Mouse (Mus musculus) heart, postnatal 25 days (tissue): ENCODE data around the gene Tor1a. TPM values are rescaled to one million over a fixed set of nuclear protein-coding genes. Genes with fewer than 3 reads are reported as not detected.
"Not testable (repeated sequence)": the region's sequence is repeated elsewhere in the genome, so short reads cannot be mapped to it uniquely, and the experiment has no call there.

Experiments used
- DNase-seq: peaks from one replicate; pipeline ENCODE4 v3.0.0; 2022; ENCODE audit warnings: low spot score
- intact Hi-C: fragments of 180-260 bp; cut with DNase I; formaldehyde crosslinking; loops from one replicate; pipeline ENCODE4 v1.15.1; 2025
- total RNA-seq, 2 experiments: library from RNA; stranded (reverse); gene quantifications; 2 replicates each; pipeline ENCODE4 v1.2.3; 2021

Tor1a gene
- total RNA-seq, 2 experiments from 2014 or later, result 11.2 to 12.2 TPM

- intact Hi-C loops, result no loop called here
- no peak for DNase-seq
Observed at GRCm38 (mm10) chr2:30958726-30959125, 9.0 kb downstream of the Tor1a start.

DNA sequence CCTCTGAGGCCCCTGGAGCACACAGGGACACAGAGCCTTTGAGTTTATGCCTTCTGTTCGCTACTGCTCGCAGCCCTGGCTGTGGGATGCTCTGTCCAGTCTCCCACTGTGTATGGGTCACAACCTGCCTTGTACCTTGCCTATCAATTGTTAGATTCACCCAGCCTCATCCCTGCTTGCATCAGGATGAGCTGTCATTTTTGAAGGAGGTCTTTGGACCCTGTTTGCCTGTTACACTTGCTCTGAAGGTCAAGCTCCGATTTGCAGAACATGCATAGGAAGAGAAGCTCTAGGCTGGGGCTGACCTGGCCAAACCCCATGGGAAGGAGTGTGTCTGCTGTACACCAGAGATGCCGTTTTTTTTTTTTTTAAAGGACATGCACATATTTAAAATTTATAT, 10.2 kb downstream of the Tor1a start:
- no peak for DNase-seq
- intact Hi-C loops, result no loop called here

GRCm38 (mm10) chr2:30954797-30955196, 12.9 kb downstream of the Tor1a start:
- no peak for DNase-seq
- intact Hi-C loops, result no loop called here

DNA sequence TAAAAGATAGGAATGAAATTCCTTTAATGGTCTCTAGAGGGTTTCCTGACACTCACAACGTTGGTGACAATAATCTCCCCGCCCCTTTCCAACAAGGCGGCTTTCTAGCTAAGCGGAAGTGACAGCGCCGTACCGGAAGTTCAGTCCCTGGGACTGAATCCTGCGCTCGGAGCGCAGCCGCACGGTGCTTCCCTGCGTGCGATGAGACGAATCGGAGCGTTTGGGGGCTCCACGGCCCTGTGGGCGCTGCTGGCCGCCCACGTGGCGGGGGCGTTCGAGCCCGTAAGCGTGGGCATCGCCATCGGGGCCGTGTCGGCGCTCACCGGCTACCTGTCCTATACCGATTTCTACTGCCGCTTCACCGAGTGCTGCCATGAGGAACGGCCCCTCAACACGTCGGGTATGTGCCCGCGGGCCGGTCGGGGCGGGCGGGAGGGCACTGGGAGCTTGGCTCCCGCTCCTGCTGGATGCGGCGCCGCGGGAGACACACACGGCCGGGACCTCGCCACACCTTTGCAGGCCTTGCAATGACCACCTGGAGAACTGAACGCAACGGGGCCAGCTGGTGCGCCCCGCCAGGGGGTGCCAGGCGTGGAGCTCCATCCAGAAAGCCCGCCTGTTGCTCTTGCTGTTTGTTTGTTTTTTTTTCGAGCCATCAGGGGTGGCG, 14.8 kb downstream of the Tor1a start, which contains the start of gene Tor1b:
Gene Tor1b, plus strand, starts transcription at position 136 of the 667 bp plus-strand sequence.
- peak; percentile 72 for DNase-seq
- intact Hi-C loops, result no loop called here

- DNase-seq, result no peak
- intact Hi-C loops, result no loop called here
Observed at GRCm38 (mm10) chr2:30952457-30952823, 15.3 kb downstream of the Tor1a start.

- intact Hi-C loops, result no loop called here
- DNase-seq, result no peak
Observed at GRCm38 (mm10) chr2:30942603-30943011, 25.1 kb downstream of the Tor1a start.

DNA sequence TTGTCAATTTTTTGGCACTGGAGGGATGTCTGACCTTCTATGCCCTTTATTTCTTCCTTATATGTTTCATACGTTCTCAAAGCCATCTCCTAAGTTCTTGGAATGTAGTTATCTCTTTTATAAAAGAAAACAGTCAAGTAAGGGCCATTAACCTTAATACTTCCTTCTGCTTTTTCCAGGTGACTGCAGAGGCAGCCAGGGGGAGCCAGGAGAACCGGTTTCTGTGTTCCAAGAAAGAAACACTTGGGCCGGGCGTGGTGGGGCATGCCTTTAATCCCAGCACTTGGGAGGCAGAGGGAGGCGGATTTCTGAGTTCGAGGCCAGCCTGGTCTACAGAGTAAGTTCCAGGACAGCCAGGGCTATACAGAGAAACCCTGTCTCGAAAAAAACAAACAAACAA, 25.6 kb downstream of the Tor1a start:
- intact Hi-C loops, result not testable (repeated sequence)

GRCm38 (mm10) chr2:30941586-30941985, 26.1 kb downstream of the Tor1a start:
- no peak for DNase-seq
- intact Hi-C loops, result no loop called here

More for the DNA sequence above, 25.6 kb downstream of the Tor1a start:
- not testable (repeated sequence) for DNase-seq

DNA sequence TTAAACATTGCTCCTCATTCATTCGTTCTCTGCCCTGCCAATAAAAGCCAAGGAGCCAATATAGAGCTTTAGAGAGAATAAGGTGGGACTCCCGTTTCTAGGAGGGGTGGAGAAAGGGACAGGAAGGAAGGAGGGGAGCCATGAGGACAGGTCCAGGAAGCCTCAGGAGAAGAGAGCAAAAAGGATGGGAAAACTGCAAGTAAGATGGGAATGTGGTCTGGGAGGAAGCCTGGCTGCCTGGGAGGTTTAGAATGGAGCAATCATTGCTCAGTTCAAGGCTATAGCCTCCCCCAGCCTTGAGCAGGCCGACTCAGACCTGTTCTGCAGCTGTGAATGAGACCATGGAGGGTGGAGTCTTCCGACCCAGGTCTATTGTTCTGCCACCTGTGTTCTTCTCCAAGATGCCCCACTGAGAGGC, 29.1 kb downstream of the Tor1a start:
- intact Hi-C loops, result no loop called here
- no peak for DNase-seq

- intact Hi-C loops, result no loop called here
- no peak for DNase-seq
Observed at GRCm38 (mm10) chr2:30937731-30938130, 30.0 kb downstream of the Tor1a start.

DNA sequence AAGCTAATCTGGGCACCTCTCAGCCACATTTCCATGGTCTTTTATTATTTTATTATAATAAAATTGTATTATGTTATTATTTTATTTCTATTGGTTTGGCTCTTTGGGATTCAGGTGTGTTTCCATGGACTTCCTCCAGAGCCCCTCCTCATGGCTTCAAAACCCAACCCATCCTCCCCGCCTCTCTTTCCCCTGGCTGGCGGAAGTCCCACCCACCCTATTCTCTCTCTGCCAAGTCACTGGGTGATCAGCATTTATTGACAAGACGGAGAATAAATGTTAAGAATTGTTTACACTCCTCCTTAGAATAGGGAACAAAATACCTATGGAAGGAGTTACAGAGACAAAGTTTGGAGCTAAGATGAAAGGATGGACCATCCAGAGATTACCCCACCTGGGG, 30.9 kb downstream of the Tor1a start:
- intact Hi-C loops, result no loop called here
- DNase-seq, result no peak

DNA sequence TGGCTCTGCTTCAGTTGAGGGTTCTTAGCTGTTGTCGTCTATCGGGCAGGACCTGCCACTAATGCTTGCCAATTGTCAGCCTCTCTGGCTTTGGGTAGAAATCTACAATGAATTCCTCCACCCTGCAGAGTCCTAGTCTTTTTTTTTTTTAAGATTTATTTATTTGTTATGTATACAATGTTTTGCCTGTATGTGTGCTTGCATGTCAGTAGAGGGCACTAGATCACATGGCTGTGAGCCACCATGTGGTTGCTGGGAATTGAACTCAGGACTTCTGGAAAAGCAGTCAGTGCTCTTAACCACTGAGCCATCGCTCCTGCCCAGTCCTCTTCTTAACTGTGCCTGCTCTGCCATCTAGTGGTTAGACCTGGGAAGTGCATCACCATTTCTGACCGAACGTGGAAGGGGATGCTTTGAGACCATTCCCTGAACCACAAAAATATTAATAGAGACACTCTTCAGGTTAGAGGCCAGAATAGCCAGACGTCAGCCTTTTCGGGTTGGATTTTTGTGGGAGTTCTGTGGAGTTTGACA, 33.7 kb downstream of the Tor1a start:
- intact Hi-C loops, result loop anchor here (1.0 to 5.0 kb wide), 4 partner anchors 43 to 499 kb away; partner anchors contain the start of genes Asb6 and Prrx2

DNA sequence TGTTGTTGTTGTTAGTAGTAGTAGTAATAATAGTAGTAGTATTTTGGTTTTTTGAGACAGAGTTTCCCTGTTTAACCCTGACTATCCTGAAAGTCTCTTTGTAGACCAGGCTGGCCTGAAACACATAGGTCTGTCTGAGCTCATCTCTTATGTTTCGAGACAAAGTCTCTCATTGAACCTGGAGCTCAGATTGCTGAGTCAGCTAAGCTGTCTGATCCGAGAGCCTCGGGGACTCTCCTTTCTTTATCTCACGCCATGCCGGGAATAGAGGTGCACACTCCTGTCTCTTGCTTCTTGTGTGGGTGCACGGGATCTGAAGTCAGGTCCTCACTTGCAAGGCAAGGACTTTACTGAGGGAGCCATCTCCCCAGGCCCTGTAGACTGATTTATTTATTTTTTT, 34.7 kb downstream of the Tor1a start:
- no peak for DNase-seq
- intact Hi-C loops, result loop anchor here (5.0 kb wide), 1 partner anchor 101 kb away; the partner anchor contains the start of genes Asb6 and Prrx2

More for the DNA sequence above, 33.7 kb downstream of the Tor1a start:
- peak; percentile 43 for DNase-seq

DNA sequence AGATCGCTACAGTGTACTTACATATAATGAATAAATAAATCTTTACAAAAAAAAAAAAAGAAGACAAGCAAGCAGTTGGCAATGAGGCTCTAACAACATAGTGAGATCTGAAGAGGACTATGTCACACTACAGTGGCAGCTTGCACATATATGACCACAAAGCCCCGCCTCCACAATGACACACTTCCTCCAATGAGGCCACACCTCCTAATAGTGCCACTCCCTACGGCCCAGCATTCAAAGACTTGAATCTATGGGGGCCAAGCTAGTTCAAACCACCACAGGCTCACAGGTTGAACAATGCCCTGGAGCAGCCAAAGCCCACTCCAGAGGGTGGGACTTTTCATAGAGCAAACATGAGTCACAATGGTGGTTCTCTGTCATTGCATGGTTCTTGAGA, 35.8 kb downstream of the Tor1a start:
- no peak for DNase-seq
- intact Hi-C loops, result loop anchor here (5.0 kb wide), 1 partner anchor 100 kb away; the partner anchor contains the start of genes Asb6 and Prrx2

GRCm38 (mm10) chr2:30930846-30931245, 36.9 kb downstream of the Tor1a start:
- intact Hi-C loops, result loop anchor here (5.0 kb wide), 1 partner anchor 99 kb away; the partner anchor contains the start of genes Asb6 and Prrx2
- DNase-seq, result not testable (repeated sequence)

DNA sequence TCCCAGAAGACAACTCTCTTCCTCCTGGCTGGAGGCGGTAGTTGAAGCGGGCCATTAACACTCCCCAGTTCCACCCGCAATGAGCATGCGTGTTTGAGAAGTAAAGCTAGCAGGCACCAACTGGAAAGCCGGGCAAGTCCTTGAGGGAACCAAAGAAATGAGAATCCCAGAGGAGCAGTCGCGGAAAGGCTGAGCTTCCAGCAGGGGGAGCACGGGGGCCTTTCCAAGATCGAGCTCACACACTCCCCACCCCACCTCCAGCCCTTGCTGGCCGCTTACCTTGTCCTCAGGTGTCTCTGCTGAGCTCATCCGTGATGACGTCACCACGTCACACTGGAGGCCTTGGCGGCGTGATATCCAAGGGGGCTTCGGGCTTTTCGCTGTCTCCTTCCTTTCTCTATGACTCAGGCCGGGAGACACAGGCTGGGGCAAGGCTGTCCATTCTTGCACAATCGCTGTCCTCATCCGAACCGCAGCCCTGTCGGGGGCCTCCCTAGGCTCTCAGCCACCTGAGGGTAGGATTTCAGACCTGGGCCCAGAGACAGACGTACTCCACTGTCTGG, 38.2 kb downstream of the Tor1a start, which contains the start of gene Ptges:
Gene Ptges, minus strand, starts transcription at position 381 of the 563 bp plus-strand sequence.
- DNase-seq, result peak; percentile 45
- intact Hi-C loops, result loop anchor here (5.0 kb wide), 1 partner anchor 97 kb away; the partner anchor contains the start of genes Asb6 and Prrx2

DNA sequence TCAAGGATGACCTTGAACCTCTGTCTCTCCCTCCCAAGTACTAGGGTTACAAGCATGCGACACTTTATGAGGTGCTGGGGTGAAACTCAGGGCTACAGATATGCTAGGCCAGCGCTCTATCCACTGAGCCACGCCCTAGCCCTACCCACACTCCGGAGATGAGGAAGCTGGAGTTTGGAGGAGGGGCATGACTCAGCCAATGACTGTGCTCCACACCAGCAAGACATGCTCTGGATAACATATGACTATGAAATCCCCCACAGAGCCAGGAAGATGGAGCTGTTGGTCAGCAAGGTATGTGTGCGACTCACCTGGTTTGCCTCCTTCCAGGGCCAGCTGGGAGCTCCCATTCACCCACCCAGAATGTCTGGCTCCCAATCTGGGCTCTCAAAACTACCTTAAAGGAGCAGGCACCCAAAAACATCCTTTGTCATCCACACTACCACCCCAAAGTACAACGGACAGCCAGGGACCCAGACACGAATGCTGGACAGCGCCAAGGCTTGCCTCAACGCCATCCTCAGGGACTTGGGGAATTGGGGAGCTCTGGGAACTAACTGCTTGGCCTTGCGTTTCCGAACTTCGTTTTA, 38.7 kb downstream of the Tor1a start:
- DNase-seq, result peak; percentile 42
- intact Hi-C loops, result no loop called here

DNA sequence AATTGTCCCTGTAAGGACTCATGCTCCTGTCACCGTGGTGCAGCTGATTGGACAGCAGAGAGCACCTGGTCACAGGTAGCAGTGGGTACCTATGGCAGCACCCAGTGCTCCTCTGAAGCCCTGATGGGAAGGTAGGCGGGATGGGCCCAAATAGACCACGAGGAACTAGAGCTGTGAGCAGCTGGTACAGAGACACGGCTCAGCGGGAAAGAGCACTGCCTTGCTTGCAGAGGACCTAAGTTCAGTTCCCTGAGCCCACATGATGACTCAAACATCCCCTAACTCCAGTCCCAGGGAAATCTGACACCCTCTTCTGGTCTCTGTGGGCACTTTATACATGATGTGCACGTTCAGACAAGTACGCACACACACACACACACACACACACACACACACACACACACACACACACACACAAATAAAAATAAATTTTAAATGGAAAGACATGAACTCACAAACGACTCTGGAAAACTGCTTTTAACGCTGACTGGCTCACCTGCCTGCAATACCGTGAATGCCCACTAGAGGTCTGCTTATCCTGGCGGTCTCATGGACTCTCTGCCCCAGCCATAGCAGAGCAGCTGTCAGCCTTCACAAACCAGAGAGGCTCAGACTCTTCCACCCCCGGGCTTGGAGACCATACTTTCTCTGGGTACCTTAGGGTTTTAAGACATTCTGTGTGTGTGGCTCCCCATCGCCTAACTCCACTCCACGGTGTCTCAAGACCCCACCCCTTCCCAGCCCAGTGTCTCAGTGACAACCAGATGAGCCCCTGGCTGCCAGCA, 39.7 kb downstream of the Tor1a start:
- intact Hi-C loops, result no loop called here

DNA sequence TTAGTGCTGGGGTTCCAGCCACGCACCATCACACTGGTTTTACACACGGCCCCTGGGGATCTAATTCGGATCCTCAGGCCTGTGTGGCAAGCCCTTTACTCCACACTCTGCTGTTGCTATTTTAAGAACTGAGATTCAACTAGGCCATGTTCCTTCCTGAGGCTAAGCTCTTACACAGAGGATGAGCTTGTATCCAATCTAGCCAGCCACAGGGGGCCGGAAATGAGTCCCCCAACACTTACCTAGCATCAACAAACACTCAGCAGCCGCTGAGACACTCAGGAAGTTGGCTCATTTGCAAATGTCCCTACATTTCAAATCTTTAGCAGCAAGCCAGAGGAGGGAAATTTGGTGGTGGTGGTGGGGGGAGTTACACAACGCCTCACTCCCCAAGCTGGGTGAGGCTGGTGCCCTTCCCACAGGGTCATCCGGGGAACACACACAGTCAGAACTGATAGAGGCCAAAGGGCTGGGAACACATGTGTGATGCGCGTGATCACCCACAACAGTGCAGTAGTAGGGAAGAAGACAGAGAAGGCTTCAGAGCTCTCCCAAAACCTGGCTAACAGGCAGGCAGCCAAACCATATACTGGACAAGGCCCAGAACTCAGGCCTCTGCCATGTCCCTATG, 40.5 kb downstream of the Tor1a start:
- intact Hi-C loops, result no loop called here
- no peak for DNase-seq

More for the DNA sequence above, 39.7 kb downstream of the Tor1a start:
- peak; percentile 35 for DNase-seq
